Mouse (Mus musculus) olfactory bulb, adult 2 months (tissue): ENCODE measurements around the gene Car4.

Source experiments
- CTCF ChIP-seq: fragments of 200-500 bp; IDR thresholded peaks from 2 replicates; pipeline ENCODE4 v1.5.1; 2012; ENCODE audit warnings: low read depth, mild to moderate bottlenecking, low read length, moderate library complexity; ENCODE audit not compliant: insufficient read depth
- POLR2A ChIP-seq: fragments of 200-500 bp; IDR thresholded peaks from 2 replicates; pipeline ENCODE4 v1.6.1; 2012; ENCODE audit warnings: mild to moderate bottlenecking, low read depth, low read length, moderate library complexity; ENCODE audit not compliant: insufficient read depth

- TF ChIP-seq CTCF (peak; percentile 95), POLR2A (no peak)
These were observed 39.2 kb upstream of the Car4 start for GRCm38 (mm10) chr11:84918425-84918824.
